Mouse (Mus musculus) cortical plate, adult 2 months (tissue): ENCODE results near the gene Rora.

ENCODE experiments used
- CTCF ChIP-seq: fragments of 200-500 bp; IDR thresholded peaks from 2 replicates; pipeline ENCODE4 v1.5.1; 2011; ENCODE audit warnings: mild to moderate bottlenecking, control low read depth, low read length; ENCODE audit not compliant: insufficient read depth; ENCODE audit errors: extremely low read depth
- POLR2A ChIP-seq: fragments of 200-500 bp; IDR thresholded peaks from 2 replicates; pipeline ENCODE4 v1.6.1; 2011; ENCODE audit warnings: mild to moderate bottlenecking, low read length, control low read depth; ENCODE audit not compliant: insufficient read depth; ENCODE audit errors: extremely low read depth

- TF ChIP-seq CTCF: no peak
- TF ChIP-seq POLR2A: no peak
Measured at GRCm38 (mm10) chr9:69347796-69348195, 694.2 kb downstream of the Rora start.
